Mouse (Mus musculus): ENCODE results near the gene Per3. TPM values are rescaled to one million over a fixed set of nuclear protein-coding genes. Genes with fewer than 3 reads are reported as not detected.

Gene Per3
- total and polyA plus RNA-seq, 2 experiments from 2014 or later = 4.5 to 6.5 TPM

GRCm38 (mm10) chr4:150996797-150997196, 47.7 kb downstream of the Per3 start, which contains the start of gene Uts2:
Gene Uts2 (plus strand): TSS chr4:150997097.
- ATAC-seq (ENCODE audit: low FRiP score) (no peak), DNase-seq (ENCODE audit: low spot score) (no peak)
- 94% methylated on average over 7 of the region's 7 CpGs for WGBS
- Histone ChIP-seq H3K36me3 (ENCODE audit: insufficient read depth, low read length) (no peaks in the 10 kb centered on the region), H3K27ac (ENCODE audit: low read depth, low read length) (no peak within 1 kb of the TSS), H3K9ac (replicated peaks; ENCODE audit: low read length, poor library complexity, severe bottlenecking) (no peak within 1 kb of the TSS), H3K4me2 (ENCODE audit: low read depth, low read length, poor library complexity, severe bottlenecking) (no peak within 1 kb of the TSS), H3K4me3 (ENCODE audit: low read depth, low read length) (no peak within 1 kb of the TSS), H3K27me3 (ENCODE audit: insufficient read depth, low read length) (no peaks in the 10 kb centered on the region), H3K9me3 (ENCODE audit: low read length) (no peaks in the 10 kb centered on the region), H3K4me1 (ENCODE audit: insufficient read depth, low read length) (no peaks in the 10 kb centered on the region)
- no peak for TF ChIP-seq CTCF (IDR thresholded peaks at IDR 0.05)

- Histone ChIP-seq H3K9ac (replicated peaks; ENCODE audit: low read length, poor library complexity, severe bottlenecking) (no peak overlapping the region), H3K4me3 (ENCODE audit: low read depth, low read length) (no peak overlapping the region), H3K4me1 (ENCODE audit: insufficient read depth, low read length) (no peaks in the 10 kb centered on the region), H3K27me3 (ENCODE audit: insufficient read depth, low read length) (no peaks in the 10 kb centered on the region), H3K27ac (ENCODE audit: low read depth, low read length) (no peak overlapping the region), H3K4me2 (ENCODE audit: low read depth, low read length, poor library complexity, severe bottlenecking) (no peak overlapping the region), H3K9me3 (ENCODE audit: low read length) (no peaks in the 10 kb centered on the region), H3K36me3 (ENCODE audit: insufficient read depth, low read length) (no peaks in the 10 kb centered on the region)
- DNase-seq (ENCODE audit: low spot score) (no peak), ATAC-seq (ENCODE audit: low FRiP score) (no peak)
- TF ChIP-seq CTCF (IDR thresholded peaks at IDR 0.05) = peak; percentile 51
- WGBS = 45% methylated on average over 6 of the region's 6 CpGs
These were observed 54.3 kb downstream of the Per3 start for GRCm38 (mm10) chr4:150990148-150990547.

GRCm38 (mm10) chr4:150980153-150980552, 64.3 kb downstream of the Per3 start:
- no peak for TF ChIP-seq CTCF (IDR thresholded peaks at IDR 0.05)
- Histone ChIP-seq H3K36me3 (ENCODE audit: insufficient read depth, low read length) (no peaks in the 10 kb centered on the region), H3K9ac (replicated peaks; ENCODE audit: low read length, poor library complexity, severe bottlenecking) (no peak overlapping the region), H3K27me3 (ENCODE audit: insufficient read depth, low read length) (no peaks in the 10 kb centered on the region), H3K4me1 (ENCODE audit: insufficient read depth, low read length) (no peaks in the 10 kb centered on the region), H3K27ac (ENCODE audit: low read depth, low read length) (no peak overlapping the region), H3K4me2 (ENCODE audit: low read depth, low read length, poor library complexity, severe bottlenecking) (no peak overlapping the region), H3K4me3 (ENCODE audit: low read depth, low read length) (no peak overlapping the region), H3K9me3 (ENCODE audit: low read length) (no peaks in the 10 kb centered on the region)
- WGBS = 89% methylated on average over 5 of the region's 5 CpGs
- DNase-seq (ENCODE audit: low spot score) = no peak
- ATAC-seq (ENCODE audit: low FRiP score) = no peak

- no peaks in the 10 kb centered on the region for H3K4me1 ChIP-seq (ENCODE audit: insufficient read depth, low read length)
- no peaks in the 10 kb centered on the region for H3K36me3 ChIP-seq (ENCODE audit: insufficient read depth, low read length)
- TF ChIP-seq CTCF (IDR thresholded peaks at IDR 0.05) = no peak
- 81% methylated on average over 9 of the region's 9 CpGs for WGBS
- H3K27ac ChIP-seq (ENCODE audit: low read depth, low read length) = no peak overlapping the region
- ATAC-seq (ENCODE audit: low FRiP score) (no peak), DNase-seq (ENCODE audit: low spot score) (no peak)
- no peaks in the 10 kb centered on the region for H3K27me3 ChIP-seq (ENCODE audit: insufficient read depth, low read length)
- no peak overlapping the region for H3K4me2 ChIP-seq (ENCODE audit: low read depth, low read length, poor library complexity, severe bottlenecking)
- H3K4me3 ChIP-seq (ENCODE audit: low read depth, low read length) = no peak overlapping the region
- no peaks in the 10 kb centered on the region for H3K9me3 ChIP-seq (ENCODE audit: low read length)
- no peak overlapping the region for H3K9ac ChIP-seq (replicated peaks; ENCODE audit: low read length, poor library complexity, severe bottlenecking)
These were observed 65.0 kb downstream of the Per3 start for GRCm38 (mm10) chr4:150979455-150979854.

GRCm38 (mm10) chr4:150978156-150978910, 66.1 kb downstream of the Per3 start:
- H3K9me3 ChIP-seq (ENCODE audit: low read length) = no peaks in the 10 kb centered on the region
- no peak; the same call in 1 of the 2 replicates for TF ChIP-seq CTCF (IDR thresholded peaks at IDR 0.05)
- no peak overlapping the region for H3K9ac ChIP-seq (replicated peaks; ENCODE audit: low read length, poor library complexity, severe bottlenecking)
- ATAC-seq (ENCODE audit: low FRiP score) (no peak), DNase-seq (ENCODE audit: low spot score) (no peak)
- H3K4me3 ChIP-seq (ENCODE audit: low read depth, low read length) = no peak overlapping the region
- no peaks in the 10 kb centered on the region for H3K36me3 ChIP-seq (ENCODE audit: insufficient read depth, low read length)
- no peak overlapping the region for H3K27ac ChIP-seq (ENCODE audit: low read depth, low read length)
- H3K4me1 ChIP-seq (ENCODE audit: insufficient read depth, low read length) = no peaks in the 10 kb centered on the region
- H3K4me2 ChIP-seq (ENCODE audit: low read depth, low read length, poor library complexity, severe bottlenecking) = no peak overlapping the region
- no peaks in the 10 kb centered on the region for H3K27me3 ChIP-seq (ENCODE audit: insufficient read depth, low read length)
- WGBS = 92% methylated on average over 21 of the region's 21 CpGs

GRCm38 (mm10) chr4:150975145-150975544, 69.3 kb downstream of the Per3 start:
- H3K27me3 ChIP-seq (ENCODE audit: insufficient read depth, low read length) = no peaks in the 10 kb centered on the region
- no peaks in the 10 kb centered on the region for H3K9me3 ChIP-seq (ENCODE audit: low read length)
- 41% methylated on average over 1 of the region's 1 CpGs for WGBS
- no peaks in the 10 kb centered on the region for H3K36me3 ChIP-seq (ENCODE audit: insufficient read depth, low read length)
- H3K4me1 ChIP-seq (ENCODE audit: insufficient read depth, low read length) = no peaks in the 10 kb centered on the region
- no peak overlapping the region for H3K27ac ChIP-seq (ENCODE audit: low read depth, low read length)
- no peak for TF ChIP-seq CTCF (IDR thresholded peaks at IDR 0.05)
- no peak for ATAC-seq (ENCODE audit: low FRiP score)
- DNase-seq (ENCODE audit: low spot score) = no peak
- H3K4me3 ChIP-seq (ENCODE audit: low read depth, low read length) = no peak overlapping the region
- no peak overlapping the region for H3K9ac ChIP-seq (replicated peaks; ENCODE audit: low read length, poor library complexity, severe bottlenecking)
- no peak overlapping the region for H3K4me2 ChIP-seq (ENCODE audit: low read depth, low read length, poor library complexity, severe bottlenecking)
